Mouse (Mus musculus): ENCODE data around the gene Mta1. TPM values are rescaled to one million over a fixed set of nuclear protein-coding genes. Genes with fewer than 3 reads are reported as not detected.

Mta1 gene
- polyA plus RNA-seq, 1 experiment from 2014 or later: 20.5 TPM

- H3K4me3 ChIP-seq (replicated peaks): no peak overlapping the region
- no peaks in the 10 kb centered on the region for H3K36me3 ChIP-seq
- H3K4me1 ChIP-seq (replicated peaks): peaks cover 46% of the 10 kb centered on the region
- H3K4me2 ChIP-seq: no peak overlapping the region
- 81% methylated on average over 20 of the region's 20 CpGs for WGBS
- H3K27ac ChIP-seq: no peak overlapping the region
- ATAC-seq (ENCODE audit: insufficient number of reproducible peaks, insufficient read depth, low FRiP score, low TSS enrichment, low read depth): no peak
- peaks cover 91% of the 10 kb centered on the region for H3K27me3 ChIP-seq
- H3K9me3 ChIP-seq: no peaks in the 10 kb centered on the region
- no peak overlapping the region for H3K9ac ChIP-seq (replicated peaks)
Observed at GRCm38 (mm10) chr12:113144001-113144756, 46.1 kb downstream of the Mta1 start.

- H3K27ac ChIP-seq: no peak overlapping the region
- no peak for ATAC-seq (ENCODE audit: insufficient number of reproducible peaks, insufficient read depth, low FRiP score, low TSS enrichment, low read depth)
- no peaks in the 10 kb centered on the region for H3K9me3 ChIP-seq
- no peaks in the 10 kb centered on the region for H3K36me3 ChIP-seq
- no peak overlapping the region for H3K9ac ChIP-seq (replicated peaks)
- 92% methylated on average over 16 of the region's 16 CpGs for whole genome bisulfite sequencing
- H3K27me3 ChIP-seq: peaks cover 97% of the 10 kb centered on the region
- no peak overlapping the region for H3K4me2 ChIP-seq
- H3K4me3 ChIP-seq (replicated peaks): no peak overlapping the region
- H3K4me1 ChIP-seq (replicated peaks): peaks cover 38% of the 10 kb centered on the region
Observed at GRCm38 (mm10) chr12:113144886-113145285, 46.8 kb downstream of the Mta1 start.

DNA sequence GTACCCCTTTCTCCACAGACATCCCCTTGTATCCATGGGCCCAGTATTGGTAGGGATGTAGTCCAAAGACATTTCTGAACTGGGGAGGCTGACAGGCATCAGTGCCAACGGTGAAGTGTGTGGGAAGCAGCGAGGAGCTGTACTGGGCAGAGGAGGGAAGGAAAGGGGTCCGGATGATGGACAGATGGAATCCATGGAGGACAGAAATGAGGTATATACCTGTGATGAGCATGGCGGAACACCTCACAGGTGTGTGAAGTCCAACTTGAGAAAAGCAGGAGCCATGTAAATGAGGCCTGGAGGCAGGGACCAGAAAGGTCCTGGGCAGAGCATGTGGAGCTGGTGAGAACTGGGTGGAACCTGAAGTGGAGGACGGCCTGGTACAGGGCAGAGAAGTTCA, 47.5 kb downstream of the Mta1 start:
- no peak overlapping the region for H3K4me2 ChIP-seq
- WGBS: 84% methylated on average over 5 of the region's 5 CpGs
- no peaks in the 10 kb centered on the region for H3K36me3 ChIP-seq
- H3K9ac ChIP-seq (replicated peaks): no peak overlapping the region
- H3K27me3 ChIP-seq: peaks cover 97% of the 10 kb centered on the region
- no peak overlapping the region for H3K27ac ChIP-seq
- no peak overlapping the region for H3K4me3 ChIP-seq (replicated peaks)
- H3K4me1 ChIP-seq (replicated peaks): peaks cover 34% of the 10 kb centered on the region
- ATAC-seq (ENCODE audit: insufficient number of reproducible peaks, insufficient read depth, low FRiP score, low TSS enrichment, low read depth): no peak
- H3K9me3 ChIP-seq: no peaks in the 10 kb centered on the region

- no peaks in the 10 kb centered on the region for H3K36me3 ChIP-seq
- 0 out of 2 replicates have a peak within 1 kb of the TSS, but pooled peaks have one; percentile 16 for H3K4me3 ChIP-seq (replicated peaks)
- H3K27me3 ChIP-seq: peaks cover 97% of the 10 kb centered on the region
- peaks cover 27% of the 10 kb centered on the region for H3K4me1 ChIP-seq (replicated peaks)
- no peak within 1 kb of the TSS for H3K27ac ChIP-seq
- H3K4me2 ChIP-seq: peak within 1 kb of the TSS; percentile 36
- ATAC-seq (ENCODE audit: insufficient number of reproducible peaks, insufficient read depth, low FRiP score, low TSS enrichment, low read depth): no peak
- H3K9ac ChIP-seq (replicated peaks): no peak within 1 kb of the TSS; the same call in 1 of the 2 replicates
- 12% methylated on average over 45 of the region's 45 CpGs for WGBS
- H3K9me3 ChIP-seq: no peaks in the 10 kb centered on the region
Observed at GRCm38 (mm10) chr12:113146112-113147057, 48.3 kb downstream of the Mta1 start, which contains the start of gene Crip1. Gene Crip1, plus strand, starts transcription at chr12:113146316.

GRCm38 (mm10) chr12:113147481-113147880, 49.4 kb downstream of the Mta1 start:
- Histone ChIP-seq H3K4me1 (replicated peaks) (peaks cover 25% of the 10 kb centered on the region), H3K4me2 (0 out of 2 replicates have a peak overlapping the region, but pooled peaks have one; percentile 36), H3K9ac (replicated peaks) (no peak overlapping the region), H3K36me3 (no peaks in the 10 kb centered on the region), H3K4me3 (replicated peaks) (no peak overlapping the region), H3K27me3 (peaks cover 97% of the 10 kb centered on the region), H3K27ac (no peak overlapping the region), H3K9me3 (no peaks in the 10 kb centered on the region)
- ATAC-seq (ENCODE audit: insufficient number of reproducible peaks, insufficient read depth, low FRiP score, low TSS enrichment, low read depth): no peak
- 85% methylated on average over 8 of the region's 8 CpGs for WGBS

GRCm38 (mm10) chr12:113148381-113149035, 50.4 kb downstream of the Mta1 start:
- no peak overlapping the region for H3K27ac ChIP-seq
- H3K4me2 ChIP-seq: no peak overlapping the region
- peaks cover 94% of the 10 kb centered on the region for H3K27me3 ChIP-seq
- WGBS: 30% methylated on average over 16 of the region's 16 CpGs
- H3K9me3 ChIP-seq: no peaks in the 10 kb centered on the region
- no peak overlapping the region for H3K4me3 ChIP-seq (replicated peaks)
- ATAC-seq (ENCODE audit: insufficient number of reproducible peaks, insufficient read depth, low FRiP score, low TSS enrichment, low read depth): no peak
- no peak overlapping the region for H3K9ac ChIP-seq (replicated peaks)
- H3K36me3 ChIP-seq: no peaks in the 10 kb centered on the region
- peaks cover 18% of the 10 kb centered on the region for H3K4me1 ChIP-seq (replicated peaks)

- no peak overlapping the region for H3K9ac ChIP-seq (replicated peaks)
- H3K27ac ChIP-seq: no peak overlapping the region
- ATAC-seq (ENCODE audit: insufficient number of reproducible peaks, insufficient read depth, low FRiP score, low TSS enrichment, low read depth): no peak
- no peak overlapping the region for H3K4me3 ChIP-seq (replicated peaks)
- H3K9me3 ChIP-seq: no peaks in the 10 kb centered on the region
- peaks cover 18% of the 10 kb centered on the region for H3K4me1 ChIP-seq (replicated peaks)
- no peak overlapping the region for H3K4me2 ChIP-seq
- H3K36me3 ChIP-seq: no peaks in the 10 kb centered on the region
- H3K27me3 ChIP-seq: peaks cover 95% of the 10 kb centered on the region
- WGBS: 69% methylated on average over 4 of the region's 4 CpGs
Observed at GRCm38 (mm10) chr12:113149341-113149740, 51.3 kb downstream of the Mta1 start.

DNA sequence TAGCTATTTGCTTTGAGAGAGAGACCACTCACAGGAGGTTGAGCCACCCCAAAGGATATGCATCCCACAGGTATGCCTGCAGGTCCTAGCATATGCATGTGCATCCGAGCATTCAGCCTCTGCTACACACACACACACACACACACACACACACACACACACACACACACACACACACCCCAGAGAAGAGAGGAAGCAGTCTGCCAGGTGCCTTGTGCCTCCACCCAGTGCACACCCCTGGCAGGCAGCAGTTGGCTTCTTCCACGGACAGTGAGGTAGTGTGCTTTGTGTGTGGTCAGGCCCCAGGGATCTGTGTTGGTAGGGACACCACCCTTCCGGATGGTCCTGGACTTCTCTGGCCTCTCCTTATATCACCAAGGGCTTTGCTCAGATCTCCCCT, 51.8 kb downstream of the Mta1 start:
- Histone ChIP-seq H3K36me3 (no peaks in the 10 kb centered on the region), H3K4me2 (no peak overlapping the region), H3K4me1 (replicated peaks) (peaks cover 18% of the 10 kb centered on the region), H3K4me3 (replicated peaks) (no peak overlapping the region), H3K27me3 (peaks cover 89% of the 10 kb centered on the region), H3K9ac (replicated peaks) (no peak overlapping the region), H3K9me3 (no peaks in the 10 kb centered on the region), H3K27ac (no peak overlapping the region)
- WGBS: 88% methylated on average over 3 of the region's 3 CpGs
- no peak for ATAC-seq (ENCODE audit: insufficient number of reproducible peaks, insufficient read depth, low FRiP score, low TSS enrichment, low read depth)

- no peak for ATAC-seq (ENCODE audit: insufficient number of reproducible peaks, insufficient read depth, low FRiP score, low TSS enrichment, low read depth)
- H3K9me3 ChIP-seq: no peaks in the 10 kb centered on the region
- WGBS: 90% methylated on average over 4 of the region's 4 CpGs
- H3K4me2 ChIP-seq: no peak overlapping the region
- H3K4me3 ChIP-seq (replicated peaks): no peak overlapping the region
- H3K36me3 ChIP-seq: no peaks in the 10 kb centered on the region
- H3K27ac ChIP-seq: no peak overlapping the region
- H3K9ac ChIP-seq (replicated peaks): no peak overlapping the region
- peaks cover 25% of the 10 kb centered on the region for H3K4me1 ChIP-seq (replicated peaks)
- peaks cover 84% of the 10 kb centered on the region for H3K27me3 ChIP-seq
Observed at GRCm38 (mm10) chr12:113150591-113150990, 52.5 kb downstream of the Mta1 start.

GRCm38 (mm10) chr12:113151046-113151445, 53.0 kb downstream of the Mta1 start:
- Histone ChIP-seq H3K9me3 (no peaks in the 10 kb centered on the region), H3K27ac (no peak overlapping the region), H3K4me3 (replicated peaks) (peak overlapping the region; percentile 50; the same call in 1 of the 2 replicates), H3K4me2 (peak overlapping the region; percentile 84; the same call in 1 of the 2 replicates), H3K36me3 (no peaks in the 10 kb centered on the region), H3K27me3 (peaks cover 80% of the 10 kb centered on the region), H3K4me1 (replicated peaks) (peaks cover 25% of the 10 kb centered on the region), H3K9ac (replicated peaks) (no peak overlapping the region)
- ATAC-seq (ENCODE audit: insufficient number of reproducible peaks, insufficient read depth, low FRiP score, low TSS enrichment, low read depth): no peak
- 75% methylated on average over 8 of the region's 8 CpGs for WGBS

Data from limb, embryonic 12.5 days (tissue).